Mouse (Mus musculus) myocyte (in vitro differentiated cells): ENCODE measurements at regions not wholly inside any gene's neighbourhood (a gene's known extent, or its start where the extent isn't known, plus 50 kb on each side); places are given as distances from the start of the nearest gene placed in this dataset.
A peak's percentile ranks its signal among the peaks of the same experiment; 100 is the strongest.

Source experiments
- CEBPB ChIP-seq: IDR thresholded peaks from 2 replicates; pipeline ENCODE4 v1.6.1; 2011; ENCODE audit warnings: mild to moderate bottlenecking, moderate library complexity; ENCODE audit not compliant: poor library complexity, insufficient read depth, severe bottlenecking
- E2F4 ChIP-seq: IDR thresholded peaks from one replicate; pipeline ENCODE4 v1.6.1; 2011; ENCODE audit warnings: mild to moderate bottlenecking, control low read depth, moderate library complexity; ENCODE audit not compliant: insufficient read depth
- MAX ChIP-seq: IDR thresholded peaks from one replicate; pipeline ENCODE4 v1.6.1; 2011; ENCODE audit warnings: low read depth, mild to moderate bottlenecking, control low read depth
- MYOD1 ChIP-seq, 3 experiments: IDR thresholded peaks; one replicate each; pipeline ENCODE4 v1.6.1; 2011; ENCODE audit warnings: control low read depth in 2 of 3, low read depth in 2 of 3, mild to moderate bottlenecking in 2 of 3, moderate library complexity in 1 of 3; ENCODE audit not compliant: insufficient read length in 2 of 3, control insufficient read depth in 1 of 3
- POLR2A ChIP-seq: IDR thresholded peaks from one replicate; pipeline ENCODE4 v1.6.1; 2011; ENCODE audit warnings: low read depth, mild to moderate bottlenecking, control low read depth, moderate library complexity; ENCODE audit not compliant: insufficient read length
- REST ChIP-seq: IDR thresholded peaks from one replicate; pipeline ENCODE4 v1.6.1; 2011; ENCODE audit warnings: mild to moderate bottlenecking, control low read depth, moderate library complexity; ENCODE audit not compliant: insufficient read depth, insufficient read length
- SRF ChIP-seq: IDR thresholded peaks from one replicate; pipeline ENCODE4 v1.6.1; 2011; ENCODE audit warnings: low read depth; ENCODE audit not compliant: control insufficient read depth, insufficient read length
- TCF12 ChIP-seq: IDR thresholded peaks from one replicate; pipeline ENCODE4 v1.6.1; 2011; ENCODE audit warnings: mild to moderate bottlenecking, control low read depth; ENCODE audit not compliant: poor library complexity, insufficient read depth, severe bottlenecking

DNA sequence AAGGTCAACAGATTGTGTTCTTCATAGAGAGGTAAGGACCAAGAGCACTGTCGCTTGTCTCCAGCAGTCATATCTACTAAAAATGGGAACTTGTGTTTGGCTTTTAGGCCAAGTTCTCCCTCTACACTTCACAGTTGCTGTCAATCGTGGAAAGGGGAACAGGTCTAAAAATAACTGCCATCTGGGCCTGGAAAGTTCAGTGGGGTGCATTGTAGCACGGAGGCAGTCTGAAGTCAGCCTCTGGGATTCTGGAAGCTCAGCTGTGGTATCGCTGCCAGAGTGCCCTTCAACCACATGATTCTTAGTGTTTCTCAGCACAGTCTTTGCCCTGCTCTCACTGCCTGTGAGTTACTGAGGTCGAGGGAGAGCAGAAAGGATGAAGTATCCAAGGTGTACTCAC, 215.0 kb downstream of the Phlda1 start:
- TF ChIP-seq TCF12 (no peak), POLR2A (no peak), MYOD1 (IDR thresholded peaks at IDR 0.05; ENCODE audit: control insufficient read depth in 1 of 3, insufficient read length in 2 of 3, low read depth in 2 of 3) (peak in 1 of 3 experiments; percentile 41), MAX (no peak), E2F4 (no peak), CEBPB (no peak), REST (no peak), SRF (no peak)
